Mouse (Mus musculus) ovary, postnatal 14 days (tissue): ENCODE measurements at regions not wholly inside any gene's neighbourhood (a gene's known extent, or its start where the extent isn't known, plus 50 kb on each side); places are given as distances from the start of the nearest gene placed in this dataset.
A peak's percentile ranks its signal among the peaks of the same experiment; 100 is the strongest.

ENCODE experiments used
- DNase-seq: peaks from one replicate; pipeline ENCODE4 v3.0.0; 2022; ENCODE audit warnings: low spot score

DNA sequence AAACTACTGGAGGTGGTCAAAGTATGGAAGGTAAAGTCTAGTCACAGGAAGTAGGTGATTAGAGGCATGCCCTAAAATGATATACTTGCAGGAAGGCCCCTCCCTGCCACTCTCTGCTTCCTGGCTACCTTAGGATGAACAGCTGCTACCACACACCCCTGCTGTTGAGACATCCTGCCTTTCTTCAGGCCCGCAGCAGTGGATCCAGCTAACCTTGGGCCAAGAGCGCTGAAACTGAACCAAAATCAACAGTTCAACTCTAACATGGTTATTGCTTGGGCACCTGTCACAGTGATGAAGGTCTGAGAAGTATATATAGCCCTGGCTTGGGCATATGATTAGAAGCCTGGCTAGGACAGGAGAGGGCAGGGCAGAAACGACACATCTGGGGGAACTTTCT is 352.4 kb downstream of the Prdm2 start:
- no peak for DNase-seq

DNA sequence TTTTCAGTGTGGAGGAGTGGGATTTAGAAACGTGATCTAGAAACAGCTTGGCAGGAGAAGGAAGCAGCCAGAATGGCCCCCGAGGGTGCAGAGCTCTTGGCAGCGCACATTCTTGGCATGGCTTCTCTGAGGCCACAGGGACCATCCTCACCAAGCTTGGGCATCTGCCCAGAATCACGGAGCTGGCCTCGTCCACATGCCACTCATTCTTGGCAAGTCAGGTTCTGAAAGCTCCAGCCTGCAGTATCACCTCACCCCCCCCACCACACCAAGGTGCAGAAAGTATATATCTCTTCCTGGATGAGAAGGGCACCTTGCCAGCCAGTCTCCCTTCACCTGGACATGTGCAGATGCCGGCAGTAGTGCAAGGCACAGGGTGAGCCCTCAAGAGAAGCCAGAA is 356.2 kb downstream of the Prdm2 start:
- peak; percentile 44 for DNase-seq

DNA sequence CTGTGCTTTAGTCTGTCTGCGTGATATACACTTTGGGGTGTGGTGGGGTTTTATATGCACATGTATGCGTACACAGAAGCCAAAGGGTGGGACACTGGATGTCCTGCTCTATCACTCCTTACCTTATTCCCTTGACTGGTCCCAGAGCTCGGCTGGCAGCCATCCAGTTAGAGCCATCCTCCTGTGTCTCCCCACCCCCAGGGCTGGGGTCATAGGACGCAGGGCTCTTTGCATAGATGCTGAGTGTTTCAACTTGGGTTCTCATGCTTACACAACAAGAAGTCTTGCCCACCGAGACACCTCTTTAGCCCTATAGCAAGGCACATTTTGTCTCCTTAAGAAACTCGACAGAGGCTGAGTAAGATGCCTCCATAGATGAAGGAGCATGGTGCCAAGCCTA is 357.2 kb downstream of the Prdm2 start:
- no peak for DNase-seq

DNA sequence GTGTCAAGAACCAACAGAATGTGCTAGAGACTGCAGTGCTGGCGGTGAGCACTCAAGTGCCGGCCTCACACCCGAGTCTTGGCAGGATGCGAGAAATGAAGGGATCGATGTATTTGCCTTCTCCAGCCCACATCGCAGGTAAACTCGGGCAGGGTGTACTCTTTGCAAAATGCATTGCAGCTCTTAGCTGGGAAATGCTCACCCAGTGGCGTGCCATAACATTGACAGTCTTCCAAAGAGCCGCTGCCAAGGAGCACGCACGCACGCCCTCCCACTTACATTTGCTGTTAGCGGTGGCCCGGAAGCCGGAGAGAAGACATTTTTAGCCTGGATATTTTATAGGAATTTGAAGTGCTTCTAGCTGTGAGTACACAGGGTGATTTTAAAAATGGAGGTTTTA is 358.9 kb downstream of the Prdm2 start:
- DNase-seq = no peak

DNA sequence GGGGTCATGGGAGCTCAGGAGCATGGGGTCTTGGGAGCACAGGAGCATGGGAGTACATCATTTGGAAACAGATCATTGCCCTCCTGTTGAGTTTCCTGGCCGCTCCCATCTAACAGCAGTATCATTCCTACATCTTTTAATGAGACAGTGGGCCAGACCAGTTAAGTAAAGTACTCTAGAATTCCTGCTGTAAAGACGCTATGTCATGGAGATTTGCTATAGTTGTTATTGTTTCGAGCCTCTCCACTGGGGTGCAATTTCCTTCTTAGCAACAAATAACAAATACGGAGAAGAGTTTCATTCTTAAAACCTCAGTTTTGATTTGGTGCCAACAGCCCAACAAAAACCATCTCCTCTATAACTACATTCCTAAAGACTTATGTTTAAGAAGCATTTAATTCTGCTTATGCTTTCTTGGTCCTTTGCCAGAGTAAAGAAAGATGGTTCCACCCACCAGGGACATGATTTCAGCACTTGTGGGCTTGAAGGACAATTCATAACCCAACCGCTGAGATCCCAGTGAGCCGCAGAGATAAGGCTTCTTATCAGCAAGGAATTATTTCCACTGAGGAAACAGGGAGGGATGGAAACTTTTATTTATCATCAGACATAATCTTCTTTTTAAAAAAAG is 367.6 kb downstream of the Prdm2 start:
- DNase-seq = no peak

DNA sequence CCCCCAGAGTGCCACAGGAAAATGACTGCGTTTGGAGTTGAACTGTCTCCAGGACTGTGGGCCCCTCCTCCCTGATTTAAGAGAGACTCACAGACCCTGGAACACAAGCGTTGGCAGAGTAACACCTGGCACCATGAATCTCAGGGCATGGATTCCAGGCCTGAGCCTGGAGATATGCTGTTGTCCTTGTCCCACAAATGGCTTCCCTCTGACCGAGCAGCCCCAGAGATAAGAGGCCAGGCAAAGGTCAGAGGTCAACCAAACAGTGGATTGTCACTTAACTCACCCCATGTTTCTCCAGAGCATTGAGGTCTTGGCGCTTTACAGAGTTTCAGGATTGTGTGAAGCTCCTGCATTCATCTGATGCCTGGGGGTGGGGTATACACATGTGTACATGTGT is 373.3 kb downstream of the Prdm2 start:
- DNase-seq = no peak

DNA sequence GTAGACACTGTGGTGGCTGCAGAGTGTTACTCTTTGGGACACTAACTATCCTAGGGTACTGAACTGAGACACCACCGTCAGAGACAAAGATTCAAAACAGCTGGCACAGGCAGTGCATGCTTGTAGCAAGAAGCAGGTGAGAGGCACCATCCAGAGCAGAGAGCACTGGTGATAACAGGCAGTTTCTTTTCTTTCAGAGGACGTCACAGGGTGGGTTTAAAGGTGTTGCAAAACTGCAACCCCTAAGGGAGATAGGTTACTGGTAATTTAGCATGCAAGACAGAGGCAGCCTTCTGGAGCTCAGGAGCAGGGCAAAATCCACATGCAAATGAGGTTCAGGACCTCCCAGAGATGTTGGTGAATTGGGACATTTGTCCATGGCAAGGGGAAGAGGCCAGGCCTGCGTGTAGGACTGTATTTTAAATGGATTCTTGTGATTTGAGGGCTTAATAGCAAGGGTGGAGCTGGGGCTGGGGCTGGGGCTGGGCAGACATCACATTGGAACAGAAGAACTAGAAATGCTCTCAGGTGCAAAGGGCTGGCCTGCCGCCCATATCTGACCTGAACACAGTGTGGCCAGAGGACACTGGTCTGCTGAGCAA is 374.3 kb downstream of the Prdm2 start:
- no peak for DNase-seq

DNA sequence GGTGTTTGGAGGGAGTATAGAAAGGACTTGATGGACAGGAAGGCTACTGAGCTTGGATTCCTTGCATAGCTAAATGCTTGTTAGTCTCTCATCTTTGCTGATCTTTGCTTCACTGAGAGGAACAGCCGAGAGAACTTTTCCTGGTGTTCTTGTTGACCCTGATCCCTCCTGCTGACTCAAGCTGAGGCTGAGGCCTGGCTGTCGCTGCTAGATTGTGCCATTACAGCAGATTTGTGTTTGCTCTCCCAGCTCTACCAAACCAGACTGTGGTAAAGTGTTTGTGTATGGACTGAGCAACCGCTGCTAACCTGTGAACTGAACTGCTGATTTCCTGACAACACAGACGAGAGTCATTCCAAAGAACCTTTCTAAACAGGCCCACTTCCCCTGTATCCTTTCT is 375.2 kb downstream of the Prdm2 start:
- DNase-seq = no peak

DNA sequence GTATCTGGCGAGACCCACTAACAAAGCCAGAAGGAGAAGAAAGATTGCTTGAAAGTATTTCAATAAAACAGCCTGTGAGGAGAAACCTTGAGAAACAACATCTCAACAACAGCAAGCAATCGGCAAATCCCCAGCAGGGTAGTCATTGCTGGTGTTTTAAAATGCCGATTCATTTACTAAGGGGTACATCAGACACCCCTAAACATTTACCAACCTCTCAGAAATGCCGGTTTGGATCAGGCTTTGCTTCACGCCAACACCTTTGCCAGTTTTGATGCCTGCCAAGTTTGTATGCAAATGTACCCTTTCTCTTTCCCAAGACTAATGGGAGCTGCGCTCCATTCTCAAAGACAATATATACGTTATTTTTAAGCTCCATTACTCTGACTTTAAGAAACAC is 383.1 kb downstream of the Prdm2 start:
- DNase-seq = no peak

DNA sequence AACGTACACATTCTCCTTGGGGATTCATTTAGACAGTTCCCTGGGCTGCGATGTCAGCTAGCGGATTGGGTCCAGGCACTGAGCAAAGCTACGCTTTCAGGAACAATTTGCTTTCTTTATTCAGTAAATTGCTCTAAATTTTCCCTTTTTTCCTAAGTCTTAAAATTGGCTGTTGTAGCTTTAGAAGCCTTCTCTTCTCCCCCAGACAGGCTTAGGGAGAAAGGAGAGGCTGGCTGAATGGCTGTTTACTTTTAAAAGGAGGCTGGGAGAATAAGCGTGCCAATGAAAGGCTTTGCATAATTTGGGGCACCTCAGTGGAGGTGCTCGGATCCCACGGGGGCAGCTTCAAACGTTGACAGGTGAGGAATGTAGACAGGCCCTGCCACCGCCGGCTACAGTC is 383.8 kb downstream of the Prdm2 start:
- no peak for DNase-seq

DNA sequence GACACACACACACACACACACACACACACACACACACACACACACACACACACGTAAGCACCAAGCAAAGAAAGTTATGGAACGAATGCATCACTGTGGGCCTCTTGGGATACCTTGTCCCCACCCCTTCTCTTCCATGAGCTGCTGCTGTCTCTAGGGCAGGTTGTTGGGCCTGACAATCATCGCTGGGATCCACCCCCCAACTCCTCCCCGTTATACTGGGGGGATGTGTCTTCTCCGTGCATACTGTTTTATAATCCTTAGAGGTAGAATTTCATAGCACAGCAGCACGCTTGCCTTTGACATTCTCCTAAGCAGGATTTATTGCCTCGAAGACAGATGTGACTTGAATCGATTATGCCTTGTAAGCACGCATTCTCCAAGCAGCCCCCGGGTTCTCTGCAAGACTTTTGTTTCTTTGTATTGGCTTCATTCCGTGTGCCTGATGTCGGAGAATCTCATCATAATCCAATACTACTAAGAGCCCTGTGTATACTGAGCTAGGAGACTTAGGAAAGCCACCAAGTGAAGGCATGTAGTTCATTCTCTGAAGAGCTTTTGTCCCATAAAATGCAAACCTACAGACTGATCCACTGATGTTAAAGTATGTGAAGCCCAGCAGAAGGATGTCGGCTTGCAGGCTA is 386.4 kb downstream of the Prdm2 start:
- DNase-seq = no peak

DNA sequence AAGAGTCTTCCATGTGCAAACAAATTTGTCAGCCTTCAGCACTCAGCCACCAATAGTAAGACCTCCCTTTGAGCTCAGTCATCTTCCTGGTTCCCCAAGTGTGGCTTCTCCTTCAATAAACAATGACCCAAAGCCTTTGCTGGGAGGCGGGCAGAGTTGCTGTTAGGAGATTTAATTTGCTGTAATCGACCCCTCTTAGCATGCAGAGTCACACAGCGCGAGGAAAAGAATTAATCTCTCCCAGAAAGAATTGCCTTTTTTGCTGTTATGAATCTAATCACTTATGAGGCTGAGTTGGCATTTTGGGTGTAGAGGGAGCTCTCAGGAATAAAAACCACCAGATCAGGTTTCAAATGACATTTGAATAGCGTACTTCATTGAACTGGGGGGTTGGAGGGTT is 387.0 kb downstream of the Prdm2 start:
- no peak for DNase-seq

DNA sequence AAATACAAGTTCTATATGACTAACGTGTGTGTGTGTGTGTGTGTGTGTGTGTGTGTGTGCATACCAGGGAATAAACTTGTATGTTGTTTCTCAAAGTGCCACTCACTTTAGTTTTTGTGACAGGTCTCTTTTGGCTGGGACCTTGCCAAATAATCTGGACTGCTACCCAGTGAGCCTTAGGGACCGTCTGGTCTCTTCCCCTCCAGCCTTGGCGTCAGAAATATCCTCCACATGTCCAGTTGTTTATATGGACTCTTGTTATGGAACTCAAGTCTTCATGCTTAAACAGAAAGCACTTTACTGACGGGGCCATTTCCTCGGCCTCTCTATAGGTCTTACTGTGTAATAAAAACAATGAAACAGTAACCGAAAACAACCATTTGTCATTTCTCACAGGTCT is 394.4 kb downstream of the Prdm2 start:
- DNase-seq = no peak

DNA sequence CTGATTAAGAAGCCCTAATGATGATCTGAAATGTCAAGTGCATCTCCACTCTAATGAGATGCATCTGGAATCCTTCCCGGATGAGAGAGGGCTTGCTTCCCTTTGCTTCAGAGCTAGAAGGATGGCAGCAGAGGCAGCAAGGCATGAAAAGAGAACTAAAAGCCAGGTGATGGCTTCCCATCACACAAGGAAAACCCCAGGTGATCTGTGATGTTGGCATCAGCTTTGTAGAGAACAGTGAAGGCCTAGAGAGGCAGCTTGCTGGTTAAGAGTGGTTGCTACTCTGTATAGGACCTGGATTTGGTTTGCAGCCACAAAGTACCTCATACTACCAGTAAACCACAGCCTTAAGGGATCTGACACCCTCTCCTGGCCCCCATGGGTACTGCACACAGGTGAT is 395.8 kb downstream of the Prdm2 start:
- no peak for DNase-seq

DNA sequence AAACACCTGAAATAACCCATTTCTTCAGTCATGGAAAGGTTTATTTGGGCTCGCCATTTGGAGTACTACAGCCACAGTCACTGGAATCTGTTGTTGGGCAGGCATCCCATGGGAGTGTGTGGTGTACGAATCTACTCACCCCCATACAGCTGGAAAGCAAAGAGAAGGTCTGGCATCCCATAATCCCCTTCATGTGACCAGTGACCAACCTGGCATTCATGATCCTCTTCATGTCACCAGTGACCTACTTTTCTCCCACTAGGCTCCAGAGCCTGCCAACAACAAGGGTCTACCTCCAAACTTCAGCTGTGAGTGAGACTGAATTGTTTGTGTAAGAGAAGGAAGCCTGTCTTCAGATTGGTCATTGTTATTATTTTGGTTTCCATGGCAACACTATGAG is 409.0 kb downstream of the Prdm2 start:
- DNase-seq = no peak

DNA sequence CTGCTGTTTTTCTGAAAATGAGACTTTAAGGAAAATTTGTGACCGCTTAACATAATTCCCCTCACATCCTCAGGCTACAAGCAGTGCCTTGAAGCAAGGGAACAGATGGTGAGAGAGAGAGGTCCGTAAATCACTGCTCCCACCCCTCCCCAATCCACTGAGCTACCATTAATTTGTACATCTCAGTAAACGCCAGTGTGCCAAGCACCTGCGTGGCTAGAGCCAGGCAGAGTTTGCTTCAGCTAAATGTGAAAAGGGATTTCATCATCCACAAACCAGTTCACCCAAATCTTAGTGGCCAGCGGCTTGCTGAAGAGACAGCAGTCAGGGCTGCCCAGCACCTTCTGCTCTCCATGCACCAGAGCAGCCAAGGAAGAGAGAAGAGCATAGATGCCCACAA is 413.5 kb downstream of the Prdm2 start:
- no peak for DNase-seq

DNA sequence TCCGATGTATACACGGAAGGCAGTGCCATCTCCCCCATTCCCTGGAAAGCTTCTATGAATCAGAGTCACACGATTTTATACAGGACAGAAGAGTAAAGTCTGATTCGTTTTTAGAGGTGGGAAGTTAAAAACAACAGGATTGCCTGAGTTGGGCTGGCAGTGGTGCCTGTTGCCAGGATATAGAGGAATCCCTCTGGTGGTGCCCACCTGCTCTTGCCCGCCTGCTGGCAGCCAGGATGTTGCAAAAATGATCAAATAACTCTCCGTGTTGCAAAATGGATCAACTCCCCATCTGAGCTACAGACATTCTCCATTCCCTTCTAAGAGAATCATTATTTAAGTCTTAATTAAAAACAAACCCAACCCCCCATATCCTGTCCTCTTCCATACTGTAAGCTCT is 414.0 kb downstream of the Prdm2 start:
- no peak for DNase-seq

DNA sequence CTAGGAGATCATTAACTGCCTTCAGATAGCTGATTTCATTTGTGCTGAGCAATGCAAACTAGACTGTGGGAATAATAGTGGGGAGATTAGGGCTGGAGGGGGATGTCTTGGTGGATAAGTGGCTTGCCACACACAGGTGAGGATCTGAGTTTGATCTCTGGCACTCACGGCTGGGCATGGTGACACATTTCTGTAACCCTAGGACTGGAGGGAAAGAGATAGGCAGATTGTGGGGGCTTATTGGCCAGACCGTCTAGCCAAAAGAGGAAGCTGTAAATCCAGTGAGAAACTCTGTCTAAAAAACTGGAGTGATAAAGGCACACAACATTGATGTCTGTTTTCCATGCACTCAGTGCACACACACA is 420.2 kb downstream of the Prdm2 start:
- no peak for DNase-seq

DNA sequence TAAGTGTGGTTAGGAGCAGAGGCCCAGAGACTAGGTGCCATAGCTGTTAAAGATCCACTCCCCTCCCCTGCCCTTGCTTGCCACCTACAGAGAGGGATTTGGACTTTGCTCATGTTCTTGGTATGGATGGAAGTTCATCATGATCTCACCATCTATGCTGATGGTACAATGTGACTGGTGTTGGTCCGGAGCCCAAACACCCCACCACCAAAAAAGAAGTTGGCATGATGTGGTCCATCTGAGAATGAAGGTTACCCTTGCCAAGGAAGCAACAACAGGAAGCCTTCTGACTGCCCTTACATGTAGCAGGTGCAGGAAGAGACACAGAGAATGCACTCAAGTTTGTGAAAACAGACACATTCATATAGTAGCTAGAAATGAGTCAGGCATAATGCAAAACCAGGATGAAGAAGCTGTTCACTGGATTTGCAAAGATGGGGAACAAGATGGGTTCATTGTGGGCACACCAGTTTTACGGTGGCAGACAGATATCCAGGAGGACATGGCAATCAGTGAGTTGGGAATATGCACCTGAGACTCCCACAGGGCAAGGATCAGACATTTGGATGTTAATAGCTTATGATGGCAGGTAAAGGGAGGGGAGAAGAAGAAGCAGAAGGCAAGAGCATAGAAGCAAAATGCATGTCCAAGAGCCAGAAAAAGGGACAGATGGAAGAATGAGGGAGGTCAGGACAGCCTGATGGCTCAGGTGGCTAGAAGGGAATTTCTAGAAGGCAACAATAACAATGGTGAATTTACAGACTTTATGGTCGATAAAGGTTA is 420.8 kb downstream of the Prdm2 start:
- DNase-seq = no peak

DNA sequence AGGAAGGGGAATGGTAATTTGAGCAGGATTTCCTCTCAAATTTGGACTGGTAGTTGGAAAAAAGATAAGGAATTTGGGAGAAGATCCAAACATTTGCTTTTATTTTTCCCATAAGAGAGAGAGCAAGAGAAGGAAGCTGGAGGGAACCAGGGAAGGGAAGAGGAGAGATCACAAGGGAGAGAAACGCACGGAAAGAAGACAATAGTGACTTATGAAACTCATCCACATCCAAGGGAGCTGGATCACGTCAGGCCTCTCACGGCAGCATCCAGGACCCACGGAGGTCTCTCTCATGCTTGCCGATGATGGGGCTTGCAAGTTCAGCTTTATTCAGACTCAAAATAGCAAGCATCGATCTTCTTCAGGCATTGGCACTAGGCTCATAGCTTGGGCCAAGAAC is 423.7 kb downstream of the Prdm2 start:
- no peak for DNase-seq

DNA sequence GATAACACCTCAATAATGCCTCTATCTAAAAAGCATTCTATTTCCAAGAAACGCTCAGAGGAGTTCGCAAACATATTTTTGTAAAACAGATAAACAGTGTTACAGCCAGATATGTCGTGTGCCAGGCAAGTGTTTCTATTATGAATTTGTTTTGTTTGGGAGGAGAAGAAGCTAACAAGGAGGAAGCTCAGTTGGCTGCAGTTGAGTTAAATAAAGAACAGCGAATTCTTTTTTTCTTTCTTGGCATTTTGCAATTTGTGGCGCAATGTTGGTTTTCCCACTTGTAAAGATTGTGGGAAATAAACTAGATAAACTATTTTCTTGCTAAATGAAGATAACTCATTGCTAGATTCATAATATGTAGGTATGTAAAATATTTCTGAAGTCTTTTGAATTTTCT is 427.4 kb downstream of the Prdm2 start:
- DNase-seq = no peak

DNA sequence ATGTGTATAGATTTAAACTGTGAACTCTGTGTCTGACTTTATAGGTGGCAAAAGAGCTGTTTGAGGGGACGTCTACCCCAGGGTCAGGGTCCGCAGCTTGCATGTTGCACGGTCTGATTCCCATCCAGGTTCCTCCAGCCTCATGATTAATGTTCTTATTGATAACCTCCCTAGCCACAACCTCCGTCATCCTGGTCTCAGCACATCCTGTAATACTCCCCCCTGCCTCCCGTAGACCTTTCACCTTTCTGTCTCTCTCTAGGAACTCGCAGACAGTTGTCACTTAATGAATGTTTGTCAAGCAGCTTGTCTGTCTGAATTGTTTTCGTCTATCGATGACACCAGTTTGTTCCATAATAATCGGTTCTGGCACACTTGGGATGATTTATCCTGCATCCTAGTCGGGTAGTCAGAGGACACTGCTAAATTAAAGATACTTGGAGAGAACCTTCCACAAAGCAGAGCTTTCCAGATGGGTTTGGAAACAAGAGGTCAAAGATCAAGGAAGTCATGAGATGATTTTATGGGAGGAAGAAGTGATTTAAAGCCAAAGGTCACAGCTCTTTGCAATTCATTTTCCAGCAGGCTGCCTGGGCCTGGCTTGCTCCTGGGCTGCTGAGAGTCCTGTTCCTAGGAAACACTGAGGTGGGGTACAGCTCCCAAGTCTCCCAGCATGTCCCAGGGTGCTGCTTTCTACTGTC is 435.9 kb downstream of the Prdm2 start:
- DNase-seq = no peak

DNA sequence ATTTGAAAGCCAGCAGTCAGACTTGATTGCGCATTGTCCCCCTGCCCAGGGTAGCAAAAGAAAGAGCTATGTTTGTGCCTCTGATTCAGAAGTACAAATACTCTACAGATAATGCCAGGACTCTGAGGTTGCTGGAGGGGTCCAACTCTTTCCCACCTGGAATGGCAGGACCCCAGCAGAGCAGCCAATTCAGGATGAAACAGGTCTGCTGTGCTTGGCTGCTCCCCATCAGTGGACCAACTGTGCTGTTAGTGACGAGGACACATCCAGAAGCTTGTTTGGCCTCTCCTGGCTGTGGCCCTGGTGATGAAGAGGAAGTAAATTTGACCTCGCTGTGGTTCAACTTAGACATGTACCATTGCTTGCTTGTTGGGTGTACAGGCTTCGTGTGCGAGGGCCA is 437.8 kb downstream of the Prdm2 start:
- no peak for DNase-seq
